Mouse (Mus musculus) brain, embryonic 14.5 days (tissue): ENCODE data around the gene Lyz2.

ENCODE experiments used
- CTCF ChIP-seq: fragments of 200-500 bp; IDR thresholded peaks from 2 replicates; pipeline ENCODE4 v1.5.1; 2012; ENCODE audit warnings: inconsistent platforms, mild to moderate bottlenecking, moderate library complexity, borderline replicate concordance; ENCODE audit not compliant: insufficient read depth, insufficient read length; ENCODE audit errors: extremely low read depth
- POLR2A ChIP-seq: fragments of 200-500 bp; IDR thresholded peaks from 2 replicates; pipeline ENCODE4 v1.6.1; 2012; ENCODE audit warnings: mild to moderate bottlenecking, inconsistent platforms, borderline replicate concordance; ENCODE audit not compliant: poor library complexity, insufficient read depth, insufficient read length, severe bottlenecking; ENCODE audit errors: extremely low read depth

DNA sequence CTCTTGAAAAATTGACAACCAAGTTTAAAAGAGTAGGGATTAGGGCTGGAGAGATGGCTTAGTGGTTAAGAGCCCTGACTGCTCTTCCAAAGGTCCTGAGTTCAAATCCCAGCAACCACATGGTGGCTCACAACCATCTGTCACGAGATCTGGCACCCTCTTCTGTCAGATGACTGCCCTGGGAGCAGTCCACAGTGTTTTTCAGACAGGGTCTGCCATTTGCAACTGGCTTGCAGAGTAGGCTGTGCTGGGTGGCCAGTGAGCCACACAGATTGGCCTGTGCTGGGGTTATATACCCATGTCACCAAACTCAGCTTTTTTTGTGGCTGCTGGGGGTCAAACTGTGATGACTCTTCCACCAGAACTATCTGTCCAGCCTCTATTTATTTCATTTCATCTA, 2.1 kb downstream of the Lyz2 start:
- no peak for TF ChIP-seq CTCF
- TF ChIP-seq POLR2A: no peak
